Mouse (Mus musculus) myocyte (in vitro differentiated cells): Measurements from ENCODE around the gene Tuba3a.

Experiments
- E2F4 ChIP-seq: IDR thresholded peaks from one replicate; pipeline ENCODE4 v1.6.1; 2011; ENCODE audit warnings: mild to moderate bottlenecking, control low read depth, moderate library complexity; ENCODE audit not compliant: insufficient read depth
- MAX ChIP-seq: IDR thresholded peaks from one replicate; pipeline ENCODE4 v1.6.1; 2011; ENCODE audit warnings: low read depth, mild to moderate bottlenecking, control low read depth
- POLR2A ChIP-seq: IDR thresholded peaks from one replicate; pipeline ENCODE4 v1.6.1; 2011; ENCODE audit warnings: low read depth, mild to moderate bottlenecking, control low read depth, moderate library complexity; ENCODE audit not compliant: insufficient read length
- POLR2AphosphoS2 ChIP-seq: IDR thresholded peaks from one replicate; pipeline ENCODE4 v1.6.1; 2011; ENCODE audit warnings: low read depth, control low read depth; ENCODE audit not compliant: insufficient read length

DNA sequence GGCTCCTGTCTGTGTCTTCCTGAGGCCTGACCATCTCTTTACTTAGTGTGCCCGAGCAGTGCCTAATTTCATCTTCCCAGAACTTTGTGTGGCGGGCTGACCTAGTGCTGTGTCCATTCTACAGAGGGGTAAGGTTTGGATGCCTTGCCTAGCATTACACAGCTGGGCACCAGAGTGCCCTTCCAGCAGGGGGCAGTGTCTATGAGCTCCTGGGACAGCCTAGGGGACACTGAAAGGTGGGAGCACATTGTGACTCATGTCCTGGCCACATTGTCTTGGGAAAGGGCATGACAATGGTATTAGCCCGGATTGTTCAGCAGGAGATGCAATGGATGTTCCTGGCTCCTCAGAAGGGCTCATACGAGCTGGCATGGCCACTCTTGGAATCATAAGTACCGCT lies 42.4 kb upstream of the Tuba3a start:
- TF ChIP-seq MAX: no peak
- no peak for TF ChIP-seq E2F4
- no peak for TF ChIP-seq POLR2A
- TF ChIP-seq POLR2AphosphoS2: no peak
